Mouse (Mus musculus) cerebellum, adult 2 months (tissue): ENCODE measurements around the gene Hdac4. TPM values are rescaled to one million over a fixed set of nuclear protein-coding genes. Genes with fewer than 3 reads are reported as not detected.
A peak's percentile ranks its signal among the peaks of the same experiment; 100 is the strongest.

Experiments used
- DNase-seq, 2 experiments: peaks; one replicate each; pipeline ENCODE4 v3.0.0; 2021
- H3K27ac ChIP-seq: fragments of 200-500 bp; 2 replicates; pipeline ENCODE4 v1.5.1; 2012; ENCODE audit warnings: low read length, control low read depth, inconsistent platforms; ENCODE audit not compliant: insufficient read depth
- H3K27me3 ChIP-seq: fragments of 200-500 bp; 2 replicates; pipeline ENCODE4 v1.6.1; 2012; ENCODE audit warnings: inconsistent platforms, mild to moderate bottlenecking, low read length, moderate library complexity; ENCODE audit not compliant: control insufficient read depth, insufficient read depth
- H3K4me1 ChIP-seq: fragments of 200-500 bp; 2 replicates; pipeline ENCODE4 v1.6.1; 2011; ENCODE audit warnings: low read length; ENCODE audit not compliant: control insufficient read depth, insufficient read depth
- H3K4me3 ChIP-seq: fragments of 200-500 bp; replicated peaks from 2 replicates; pipeline ENCODE3; 2011; ENCODE audit warnings: mild to moderate bottlenecking, low read depth, low read length, control low read depth; ENCODE audit not compliant: insufficient read depth
- CTCF ChIP-seq: fragments of 200-500 bp; IDR thresholded peaks from 2 replicates; pipeline ENCODE4 v1.5.1; 2011; ENCODE audit warnings: low read depth, mild to moderate bottlenecking, control low read depth, low read length, moderate library complexity, borderline replicate concordance; ENCODE audit not compliant: insufficient read depth
- POLR2A ChIP-seq: fragments of 200-500 bp; IDR thresholded peaks from 2 replicates; pipeline ENCODE4 v1.6.1; 2011; ENCODE audit warnings: low read length, control low read depth, borderline replicate concordance; ENCODE audit not compliant: insufficient read depth
- WGBS: fragments of 180-500 bp; shearing (Covaris S2); methylation state at CpG from one replicate; pipeline ENCODE4 v1.1.7; 2018; 5-methylcytosine and 5-hydroxymethylcytosine counted together
- polyA plus RNA-seq: library from polyadenylated mRNA; depleted of rRNA; stranded (reverse); fragments of >200 nt; gene quantifications from 2 replicates; pipeline ENCODE4 v1.2.3, GENCODE M21; 2012

Hdac4 gene
- polyA plus RNA-seq, 1 experiment, result 24.7 TPM

DNA sequence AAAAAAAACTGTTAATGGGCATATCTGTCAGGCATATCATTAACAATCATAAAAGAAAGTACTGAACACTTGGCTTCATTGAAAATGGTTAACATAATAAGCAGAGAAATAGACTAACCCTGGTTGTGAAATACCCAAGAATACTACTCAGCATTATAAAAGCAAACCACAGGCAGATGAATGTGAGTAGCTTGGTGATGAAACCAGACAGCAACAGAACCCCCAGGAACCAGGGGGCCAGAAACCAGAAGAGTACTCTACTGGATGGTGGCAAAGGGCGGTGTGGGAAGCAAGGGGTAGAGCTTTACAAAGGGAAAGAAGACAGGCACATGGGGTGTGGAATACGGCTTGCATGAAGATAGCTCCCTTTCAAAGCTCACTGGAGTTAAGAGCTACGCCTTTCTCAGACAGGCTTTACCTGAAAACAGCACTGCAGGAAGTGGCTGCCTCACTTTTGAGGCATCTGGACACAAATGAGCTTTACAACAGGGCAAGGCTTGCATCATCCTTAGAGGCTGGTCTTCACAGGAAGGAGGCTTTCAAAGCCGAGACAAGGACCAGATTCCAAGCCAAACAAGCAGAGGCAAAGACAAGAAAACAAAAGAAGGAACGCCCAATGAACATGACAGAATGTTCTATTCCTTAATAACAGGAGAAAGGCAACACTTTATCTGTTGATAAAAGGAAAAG is 12.3 kb downstream of the Hdac4 start:
- TF ChIP-seq POLR2A (no peak), CTCF (no peak)
- Histone ChIP-seq H3K27ac (no peak overlapping the region), H3K4me1 (no peaks in the 10 kb centered on the region), H3K4me3 (no peak overlapping the region), H3K27me3 (no peaks in the 10 kb centered on the region)
- WGBS, result 81% methylated on average over 5 of the region's 5 CpGs
- DNase-seq, result no peak

- H3K4me1 ChIP-seq, result peaks cover 3% of the 10 kb centered on the region; the same call in 1 of the 2 replicates
- no peak for DNase-seq
- 34% methylated on average over 2 of the region's 2 CpGs for WGBS
These were observed 13.5 kb downstream of the Hdac4 start for GRCm38 (mm10) chr1:92181970-92182369.

GRCm38 (mm10) chr1:92180141-92181137 is 15.1 kb downstream of the Hdac4 start:
- TF ChIP-seq POLR2A, result peak; percentile 96
- no peak for TF ChIP-seq CTCF
- H3K4me1 ChIP-seq, result peaks cover 3% of the 10 kb centered on the region; the same call in 1 of the 2 replicates
- no peaks in the 10 kb centered on the region for H3K27me3 ChIP-seq
- H3K4me3 ChIP-seq, result peak overlapping the region; percentile 90
- WGBS, result under 1% methylated on average over 90 of the region's 97 CpGs
- peak; percentile 100 for DNase-seq
- H3K27ac ChIP-seq, result peak overlapping the region; percentile 94

More at GRCm38 (mm10) chr1:92181970-92182369, 13.5 kb downstream of the Hdac4 start:
- no peaks in the 10 kb centered on the region for H3K27me3 ChIP-seq
- H3K27ac ChIP-seq, result no peak overlapping the region
- TF ChIP-seq POLR2A, result no peak
- no peak for TF ChIP-seq CTCF
- no peak overlapping the region for H3K4me3 ChIP-seq

DNA sequence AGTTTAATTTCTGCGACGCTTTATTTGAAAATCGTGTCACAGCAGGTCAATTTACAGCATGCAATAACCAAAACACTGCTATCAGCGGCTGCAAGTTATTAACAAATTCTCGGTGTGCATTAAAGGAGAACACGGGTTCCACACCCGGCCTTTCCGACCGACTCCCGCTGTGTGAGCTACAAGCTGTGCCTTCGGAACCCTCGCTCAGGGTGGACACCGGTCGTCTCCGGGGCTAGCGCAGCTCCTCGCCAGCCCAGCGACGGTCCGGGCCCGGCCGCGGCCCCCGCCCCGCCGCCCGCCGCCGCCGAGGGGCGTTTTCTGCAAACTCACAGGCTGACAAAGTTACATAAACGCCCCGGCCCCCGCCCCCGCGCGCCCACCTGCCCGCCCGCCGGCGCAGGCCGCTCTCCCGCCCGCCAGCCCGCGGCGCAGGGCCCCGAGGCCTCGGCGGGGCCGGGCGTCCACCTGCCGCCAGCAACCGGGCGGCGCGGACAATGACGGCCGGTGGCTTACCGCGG is 16.0 kb downstream of the Hdac4 start:
- under 1% methylated on average over 43 of the region's 61 CpGs for WGBS
- no peaks in the 10 kb centered on the region for H3K27me3 ChIP-seq
- DNase-seq, result peak; percentile 66 to 68
- no peak for TF ChIP-seq CTCF
- no peak for TF ChIP-seq POLR2A
- peaks cover 3% of the 10 kb centered on the region; the same call in 1 of the 2 replicates for H3K4me1 ChIP-seq
- H3K4me3 ChIP-seq, result peak overlapping the region; percentile 80
- H3K27ac ChIP-seq, result peak overlapping the region; percentile 48; the same call in 1 of the 2 replicates

DNA sequence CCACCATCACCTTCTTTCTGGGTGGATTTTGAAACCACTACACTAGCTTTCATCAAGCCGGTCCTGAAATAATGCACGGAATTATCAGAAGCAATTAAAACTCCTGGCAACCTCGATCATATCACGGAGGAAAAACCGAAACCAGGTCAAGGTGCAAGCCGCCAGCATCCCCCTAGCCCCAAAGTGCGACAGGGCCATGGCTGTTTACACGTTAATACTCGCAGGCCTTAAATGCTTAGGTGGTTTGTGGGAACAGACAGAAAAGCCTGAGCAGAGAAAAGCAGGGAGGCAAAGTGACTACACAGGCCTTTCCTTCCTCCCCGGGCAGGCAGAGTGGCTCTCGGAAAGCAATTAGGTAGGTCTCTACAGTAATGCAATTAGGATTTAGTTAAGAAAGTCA is 16.4 kb downstream of the Hdac4 start:
- Histone ChIP-seq H3K27me3 (no peaks in the 10 kb centered on the region), H3K4me1 (peaks cover 3% of the 10 kb centered on the region; the same call in 1 of the 2 replicates), H3K27ac (peak overlapping the region; percentile 4; the same call in 1 of the 2 replicates), H3K4me3 (peak overlapping the region; percentile 80)
- DNase-seq, result peak in 1 of 2 experiments; percentile 48
- TF ChIP-seq POLR2A (no peak), CTCF (no peak)
- 4% methylated on average over 11 of the region's 11 CpGs for WGBS

DNA sequence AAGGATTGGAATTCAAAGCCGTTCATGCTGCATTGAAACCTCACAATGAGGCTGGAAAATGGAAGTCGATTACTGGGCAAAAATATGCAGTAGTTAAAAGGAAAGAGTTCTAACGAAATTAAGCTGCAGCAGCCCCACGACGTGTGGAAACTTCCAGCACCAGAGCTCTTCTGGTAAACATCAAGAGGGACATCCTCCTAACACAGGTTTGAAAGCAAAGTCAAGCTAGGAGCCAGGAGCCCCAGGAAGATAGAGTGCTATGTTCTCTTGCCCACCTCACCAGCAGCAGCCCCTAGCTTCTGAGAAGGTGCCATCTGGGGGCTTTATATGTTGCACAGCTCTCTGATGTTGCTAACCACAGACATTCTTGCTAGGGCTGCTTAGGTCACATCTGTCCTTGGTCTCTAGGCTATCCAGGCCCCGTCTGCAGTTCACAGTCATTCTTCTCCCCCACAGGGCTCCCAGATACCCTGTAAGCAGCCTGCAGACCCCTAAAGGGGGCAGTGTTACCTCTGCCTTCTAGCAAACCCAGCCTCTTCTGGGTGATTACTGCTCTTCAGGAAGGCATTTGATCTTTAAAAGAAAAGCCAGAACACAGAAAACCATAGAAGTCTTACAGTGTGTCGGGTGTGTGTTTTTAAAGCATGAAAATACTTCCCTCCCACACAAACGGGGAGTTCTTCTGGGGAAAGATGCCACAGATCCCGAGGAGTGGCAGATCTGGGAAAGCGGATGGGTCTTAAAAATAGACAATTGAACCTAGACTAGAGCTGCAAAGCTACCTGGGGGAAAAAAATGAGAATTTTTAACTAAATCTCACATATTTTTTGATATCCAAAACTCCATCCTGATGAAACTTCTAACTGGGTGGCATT is 17.2 kb downstream of the Hdac4 start:
- H3K4me1 ChIP-seq, result peaks cover 10% of the 10 kb centered on the region
- no peak overlapping the region for H3K27ac ChIP-seq
- DNase-seq, result no peak
- TF ChIP-seq POLR2A (no peak), CTCF (no peak)
- H3K4me3 ChIP-seq, result peak overlapping the region; percentile 9
- WGBS, result 28% methylated on average over 10 of the region's 10 CpGs
- no peaks in the 10 kb centered on the region for H3K27me3 ChIP-seq
